Mouse (Mus musculus): ENCODE data around the gene Smim12. TPM values are rescaled to one million over a fixed set of nuclear protein-coding genes. Genes with fewer than 3 reads are reported as not detected.

Gene Smim12
- polyA plus RNA-seq, 1 experiment from 2014 or later: 56.2 TPM

DNA sequence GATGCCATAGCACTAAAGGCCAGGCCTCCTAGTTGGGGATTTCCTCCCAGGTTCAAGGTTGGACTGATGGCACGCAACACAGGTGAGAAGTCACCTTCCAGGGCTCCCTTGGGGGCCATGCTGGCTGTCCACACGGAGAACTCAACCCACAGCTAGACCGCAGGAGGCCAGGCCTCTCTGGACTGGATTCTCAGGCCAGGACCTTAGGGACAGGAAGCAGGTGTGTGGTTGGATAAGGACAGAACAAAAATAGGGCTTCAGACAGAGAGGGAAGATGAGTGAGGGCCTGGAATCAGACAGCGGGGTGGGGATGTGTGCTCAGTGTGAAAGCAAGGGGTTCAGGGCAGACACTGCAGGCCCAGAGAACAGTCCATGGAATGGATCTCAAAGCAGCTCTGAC is 43.3 kb downstream of the Smim12 start:
- no peak for ATAC-seq (ENCODE audit: insufficient read depth, low FRiP score)
- no peak overlapping the region for H3K4me2 ChIP-seq (ENCODE audit: low read depth, low read length)

DNA sequence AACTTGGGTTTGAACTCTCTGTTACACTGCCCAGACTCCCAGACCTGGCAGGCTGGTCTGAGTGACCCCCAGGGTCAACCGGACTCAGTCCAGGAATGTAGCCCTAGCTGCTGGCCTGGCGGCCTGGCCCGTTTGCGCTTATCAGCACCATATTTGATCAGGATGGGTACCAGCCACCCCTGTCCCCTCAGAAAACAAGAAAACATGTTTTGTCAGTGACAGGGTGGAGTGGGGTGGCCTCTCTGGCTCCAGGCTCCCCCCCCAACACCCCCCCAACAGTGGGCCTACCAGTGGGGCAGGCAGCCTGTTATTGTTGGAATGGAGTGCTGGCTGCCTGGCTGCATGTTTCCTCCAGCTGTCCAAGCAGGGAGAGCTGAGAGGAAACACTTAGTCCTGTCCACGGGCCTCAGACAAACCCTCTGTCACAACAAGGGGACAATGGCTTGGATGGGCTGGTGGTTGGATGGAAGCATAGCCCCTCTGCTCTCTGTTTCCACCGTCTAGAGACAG is 45.5 kb downstream of the Smim12 start:
- H3K4me1 ChIP-seq (ENCODE audit: control insufficient read depth, insufficient read depth, low read length): no peaks in the 10 kb centered on the region
- H3K4me3 ChIP-seq (replicated peaks; ENCODE audit: low read length): no peak overlapping the region
- H3K9me3 ChIP-seq (replicated peaks; ENCODE audit: control insufficient read depth, low read length): no peaks in the 10 kb centered on the region
- no peaks in the 10 kb centered on the region for H3K27me3 ChIP-seq (ENCODE audit: control insufficient read depth, insufficient read depth, low read length)
- H3K4me2 ChIP-seq (ENCODE audit: low read depth, low read length): no peak overlapping the region
- no peak overlapping the region for H3K9ac ChIP-seq (ENCODE audit: low read length)
- no peaks in the 10 kb centered on the region for H3K36me3 ChIP-seq (ENCODE audit: control insufficient read depth, insufficient read depth, low read length)
- WGBS: 51% methylated on average over 6 of the region's 6 CpGs
- ATAC-seq (ENCODE audit: insufficient read depth, low FRiP score): no peak
- no peak overlapping the region for H3K27ac ChIP-seq (ENCODE audit: low read length)

More for the DNA sequence above, 43.3 kb downstream of the Smim12 start:
- Histone ChIP-seq H3K9me3 (replicated peaks; ENCODE audit: control insufficient read depth, low read length) (no peaks in the 10 kb centered on the region), H3K27ac (ENCODE audit: low read length) (no peak overlapping the region), H3K27me3 (ENCODE audit: control insufficient read depth, insufficient read depth, low read length) (no peaks in the 10 kb centered on the region), H3K9ac (ENCODE audit: low read length) (no peak overlapping the region), H3K4me3 (replicated peaks; ENCODE audit: low read length) (no peak overlapping the region), H3K36me3 (ENCODE audit: control insufficient read depth, insufficient read depth, low read length) (no peaks in the 10 kb centered on the region), H3K4me1 (ENCODE audit: control insufficient read depth, insufficient read depth, low read length) (no peaks in the 10 kb centered on the region)
- WGBS: 66% methylated on average over 4 of the region's 4 CpGs

DNA sequence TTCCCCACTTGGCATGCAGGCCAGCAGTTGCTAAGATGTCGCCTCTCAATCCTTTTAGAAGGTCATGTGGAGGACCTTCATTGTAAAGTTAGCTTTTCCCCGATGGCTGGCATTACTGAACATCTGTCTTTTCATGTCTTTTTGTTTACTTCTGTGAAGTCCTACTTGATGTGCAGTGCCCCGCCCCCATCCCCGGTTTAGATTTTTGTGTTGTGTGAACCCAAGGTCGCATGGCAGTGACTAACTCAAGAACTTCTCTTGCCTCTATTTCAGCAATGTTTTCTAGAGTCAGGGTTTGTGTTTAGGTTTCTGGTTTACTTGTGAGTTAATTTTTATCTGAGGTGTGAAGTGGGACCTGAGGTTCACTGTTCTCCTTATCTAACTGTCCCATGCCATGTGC is 49.0 kb downstream of the Smim12 start:
- H3K27me3 ChIP-seq (ENCODE audit: control insufficient read depth, insufficient read depth, low read length): no peaks in the 10 kb centered on the region
- whole genome bisulfite sequencing: 53% methylated on average over 5 of the region's 5 CpGs
- no peak for ATAC-seq (ENCODE audit: insufficient read depth, low FRiP score)
- no peaks in the 10 kb centered on the region for H3K4me1 ChIP-seq (ENCODE audit: control insufficient read depth, insufficient read depth, low read length)
- no peak overlapping the region for H3K27ac ChIP-seq (ENCODE audit: low read length)
- no peaks in the 10 kb centered on the region for H3K36me3 ChIP-seq (ENCODE audit: control insufficient read depth, insufficient read depth, low read length)
- H3K4me2 ChIP-seq (ENCODE audit: low read depth, low read length): no peak overlapping the region
- no peak overlapping the region for H3K9ac ChIP-seq (ENCODE audit: low read length)
- H3K9me3 ChIP-seq (replicated peaks; ENCODE audit: control insufficient read depth, low read length): no peaks in the 10 kb centered on the region
- H3K4me3 ChIP-seq (replicated peaks; ENCODE audit: low read length): no peak overlapping the region

Other genes with a start within 250 kb of the Smim12 start
- 37.6 and 40.2 TPM in 2 replicates for gene Sfpq, start 222.5 kb upstream of the Smim12 start, polyA plus RNA-seq (2015; fragmentation: Nextera tagmentation; extraction: Ambion mirVana)
- 14.2 and 18.0 TPM in 2 replicates for gene Zmym1, start 182.6 kb upstream of the Smim12 start, polyA plus RNA-seq (2015; fragmentation: Nextera tagmentation; extraction: Ambion mirVana)
- gene Zmym6, start 166.4 kb upstream of the Smim12 start, polyA plus RNA-seq (2015; fragmentation: Nextera tagmentation; extraction: Ambion mirVana): 19.9 and 22.0 TPM in 2 replicates
- 20.1 and 20.9 TPM in 2 replicates for gene Tmem35b, start 120.1 kb upstream of the Smim12 start, polyA plus RNA-seq (2015; fragmentation: Nextera tagmentation; extraction: Ambion mirVana)
- 0.45 and 0.51 TPM in 2 replicates for gene Dlgap3, start 74.6 kb upstream of the Smim12 start, polyA plus RNA-seq (2015; fragmentation: Nextera tagmentation; extraction: Ambion mirVana)
- 16.1 and 17.8 TPM in 2 replicates for gene Gja4, start 70.3 kb downstream of the Smim12 start, polyA plus RNA-seq (2015; fragmentation: Nextera tagmentation; extraction: Ambion mirVana)
- 7.0 and 9.8 TPM in 2 replicates for gene Gjb3, start 87.1 kb downstream of the Smim12 start, polyA plus RNA-seq (2015; fragmentation: Nextera tagmentation; extraction: Ambion mirVana)
- 1.3 and 2.4 TPM in 2 replicates for gene Gjb4, start 110.3 kb downstream of the Smim12 start, polyA plus RNA-seq (2015; fragmentation: Nextera tagmentation; extraction: Ambion mirVana)
- gene Gjb5, start 114.4 kb downstream of the Smim12 start, polyA plus RNA-seq (2015; fragmentation: Nextera tagmentation; extraction: Ambion mirVana): 0.81 and 0.90 TPM in 2 replicates